Mouse (Mus musculus): ENCODE measurements at regions not wholly inside any gene's neighbourhood (a gene's known extent, or its start where the extent isn't known, plus 50 kb on each side); places are given as distances from the start of the nearest gene placed in this dataset.

- no peak for DNase-seq (ENCODE audit: low spot score)
- no peak for TF ChIP-seq CTCF (IDR thresholded peaks at IDR 0.05; ENCODE audit: low read depth)
- Histone ChIP-seq H3K4me3 (ENCODE audit: low read length) (no peak overlapping the region), H3K4me1 (ENCODE audit: insufficient read depth, low read length) (no peaks in the 10 kb centered on the region), H3K9me3 (ENCODE audit: low read length) (no peaks in the 10 kb centered on the region), H3K27me3 (ENCODE audit: insufficient read depth, low read length) (no peaks in the 10 kb centered on the region), H3K9ac (replicated peaks; ENCODE audit: low read length) (no peak overlapping the region), H3K4me2 (ENCODE audit: low read depth, low read length) (no peak overlapping the region), H3K36me3 (ENCODE audit: insufficient read depth, low read length) (no peaks in the 10 kb centered on the region), H3K27ac (no peak overlapping the region)
- 92% methylated on average over 3 of the region's 3 CpGs for WGBS
- ATAC-seq = no peak
Measured at GRCm38 (mm10) chr14:58442501-58442900, 372.2 kb downstream of the Fgf9 start.

- Histone ChIP-seq H3K27me3 (ENCODE audit: insufficient read depth, low read length) (no peaks in the 10 kb centered on the region), H3K27ac (no peak overlapping the region), H3K4me1 (ENCODE audit: insufficient read depth, low read length) (no peaks in the 10 kb centered on the region), H3K4me2 (ENCODE audit: low read depth, low read length) (no peak overlapping the region), H3K9ac (replicated peaks; ENCODE audit: low read length) (no peak overlapping the region), H3K4me3 (ENCODE audit: low read length) (no peak overlapping the region), H3K36me3 (ENCODE audit: insufficient read depth, low read length) (no peaks in the 10 kb centered on the region), H3K9me3 (ENCODE audit: low read length) (no peaks in the 10 kb centered on the region)
- ATAC-seq (no peak), DNase-seq (ENCODE audit: low spot score) (no peak)
- no peak for TF ChIP-seq CTCF (IDR thresholded peaks at IDR 0.05; ENCODE audit: low read depth)
- WGBS = 83% methylated on average over 2 of the region's 2 CpGs
Measured at GRCm38 (mm10) chr14:58439963-58440362, 369.6 kb downstream of the Fgf9 start.

- no peak for TF ChIP-seq CTCF (IDR thresholded peaks at IDR 0.05; ENCODE audit: low read depth)
- Histone ChIP-seq H3K9me3 (ENCODE audit: low read length) (no peaks in the 10 kb centered on the region), H3K27ac (no peak overlapping the region), H3K9ac (replicated peaks; ENCODE audit: low read length) (no peak overlapping the region), H3K4me3 (ENCODE audit: low read length) (no peak overlapping the region), H3K4me2 (ENCODE audit: low read depth, low read length) (no peak overlapping the region), H3K4me1 (ENCODE audit: insufficient read depth, low read length) (no peaks in the 10 kb centered on the region), H3K27me3 (ENCODE audit: insufficient read depth, low read length) (no peaks in the 10 kb centered on the region), H3K36me3 (ENCODE audit: insufficient read depth, low read length) (no peaks in the 10 kb centered on the region)
- 90% methylated on average over 3 of the region's 3 CpGs for WGBS
- ATAC-seq = no peak
- DNase-seq (ENCODE audit: low spot score) = no peak
Measured at GRCm38 (mm10) chr14:58436096-58436495, 365.7 kb downstream of the Fgf9 start.

- no peak overlapping the region for H3K27ac ChIP-seq
- no peak overlapping the region for H3K9ac ChIP-seq (replicated peaks; ENCODE audit: low read length)
- no peaks in the 10 kb centered on the region for H3K4me1 ChIP-seq (ENCODE audit: insufficient read depth, low read length)
- no peak for TF ChIP-seq CTCF (IDR thresholded peaks at IDR 0.05; ENCODE audit: low read depth)
- H3K36me3 ChIP-seq (ENCODE audit: insufficient read depth, low read length) = no peaks in the 10 kb centered on the region
- no peaks in the 10 kb centered on the region for H3K9me3 ChIP-seq (ENCODE audit: low read length)
- no peak for DNase-seq (ENCODE audit: low spot score)
- no peak for ATAC-seq
- H3K27me3 ChIP-seq (ENCODE audit: insufficient read depth, low read length) = no peaks in the 10 kb centered on the region
- H3K4me3 ChIP-seq (ENCODE audit: low read length) = no peak overlapping the region
- no peak overlapping the region for H3K4me2 ChIP-seq (ENCODE audit: low read depth, low read length)
- 77% methylated on average over 6 of the region's 6 CpGs for WGBS
Measured at GRCm38 (mm10) chr14:58426472-58426871, 356.1 kb downstream of the Fgf9 start.

- Histone ChIP-seq H3K27ac (no peak overlapping the region), H3K4me3 (ENCODE audit: low read length) (no peak overlapping the region), H3K36me3 (ENCODE audit: insufficient read depth, low read length) (no peaks in the 10 kb centered on the region), H3K4me2 (ENCODE audit: low read depth, low read length) (no peak overlapping the region), H3K4me1 (ENCODE audit: insufficient read depth, low read length) (no peaks in the 10 kb centered on the region), H3K27me3 (ENCODE audit: insufficient read depth, low read length) (no peaks in the 10 kb centered on the region), H3K9ac (replicated peaks; ENCODE audit: low read length) (no peak overlapping the region), H3K9me3 (ENCODE audit: low read length) (no peaks in the 10 kb centered on the region)
- TF ChIP-seq CTCF (IDR thresholded peaks at IDR 0.05; ENCODE audit: low read depth) = no peak
- no peak for ATAC-seq
- WGBS = 57% methylated on average over 5 of the region's 5 CpGs
- DNase-seq (ENCODE audit: low spot score) = no peak
Measured at GRCm38 (mm10) chr14:58421904-58422303, 351.6 kb downstream of the Fgf9 start.

- Histone ChIP-seq H3K27ac (no peak overlapping the region), H3K4me1 (ENCODE audit: insufficient read depth, low read length) (no peaks in the 10 kb centered on the region), H3K4me3 (ENCODE audit: low read length) (no peak overlapping the region), H3K9me3 (ENCODE audit: low read length) (no peaks in the 10 kb centered on the region), H3K4me2 (ENCODE audit: low read depth, low read length) (no peak overlapping the region), H3K36me3 (ENCODE audit: insufficient read depth, low read length) (no peaks in the 10 kb centered on the region), H3K9ac (replicated peaks; ENCODE audit: low read length) (no peak overlapping the region), H3K27me3 (ENCODE audit: insufficient read depth, low read length) (no peaks in the 10 kb centered on the region)
- TF ChIP-seq CTCF (IDR thresholded peaks at IDR 0.05; ENCODE audit: low read depth) = no peak
- ATAC-seq (peak; percentile 59; the same call in 1 of the 2 replicates), DNase-seq (ENCODE audit: low spot score) (peak; percentile 41)
- WGBS = 9% methylated on average over 1 of the region's 1 CpGs
Measured at GRCm38 (mm10) chr14:58417545-58417944, 347.2 kb downstream of the Fgf9 start.

GRCm38 (mm10) chr14:58392055-58392726 is 321.8 kb downstream of the Fgf9 start:
- no peaks in the 10 kb centered on the region for H3K9me3 ChIP-seq (ENCODE audit: low read length)
- ATAC-seq = no peak
- no peak overlapping the region for H3K27ac ChIP-seq
- 82% methylated on average over 9 of the region's 9 CpGs for whole genome bisulfite sequencing
- H3K9ac ChIP-seq (replicated peaks; ENCODE audit: low read length) = no peak overlapping the region
- no peaks in the 10 kb centered on the region for H3K36me3 ChIP-seq (ENCODE audit: insufficient read depth, low read length)
- no peaks in the 10 kb centered on the region for H3K27me3 ChIP-seq (ENCODE audit: insufficient read depth, low read length)
- TF ChIP-seq CTCF (IDR thresholded peaks at IDR 0.05; ENCODE audit: low read depth) = no peak
- no peak overlapping the region for H3K4me3 ChIP-seq (ENCODE audit: low read length)
- H3K4me1 ChIP-seq (ENCODE audit: insufficient read depth, low read length) = no peaks in the 10 kb centered on the region
- DNase-seq (ENCODE audit: low spot score) = no peak
- no peak overlapping the region for H3K4me2 ChIP-seq (ENCODE audit: low read depth, low read length)

Measured in hindbrain, postnatal 0 days (tissue).